Mouse (Mus musculus) right cerebral cortex, postnatal 4 days (tissue): ENCODE data around the gene Myadm.
"Not testable (repeated sequence)": the region's sequence is repeated elsewhere in the genome, so short reads cannot be mapped to it uniquely, and the experiment has no call there.

Experiments
- DNase-seq: peaks from one replicate; pipeline ENCODE4 v3.0.0-alpha.2; 2022

Myadm gene

GRCm38 (mm10) chr7:3291197-3291596, 2.3 kb downstream of the Myadm start:
- DNase-seq, result no peak

GRCm38 (mm10) chr7:3291764-3292163, 2.9 kb downstream of the Myadm start:
- DNase-seq, result no peak

- not testable (repeated sequence) for DNase-seq
Measured at GRCm38 (mm10) chr7:3292271-3292670, 3.4 kb downstream of the Myadm start.

- DNase-seq, result no peak
Measured at GRCm38 (mm10) chr7:3292791-3293190, 3.9 kb downstream of the Myadm start.

- no peak for DNase-seq
Measured at GRCm38 (mm10) chr7:3294794-3295193, 5.9 kb downstream of the Myadm start.

GRCm38 (mm10) chr7:3295321-3296110, 6.6 kb downstream of the Myadm start:
- DNase-seq, result no peak

- no peak for DNase-seq
Measured at GRCm38 (mm10) chr7:3296711-3297110, 7.8 kb downstream of the Myadm start.

- no peak for DNase-seq
Measured at GRCm38 (mm10) chr7:3299941-3300617, 11.2 kb downstream of the Myadm start.

GRCm38 (mm10) chr7:3300891-3301627, 12.2 kb downstream of the Myadm start:
- DNase-seq, result no peak

- peak; percentile 48 for DNase-seq
Measured at GRCm38 (mm10) chr7:3301628-3302555, 13.0 kb downstream of the Myadm start.

- DNase-seq, result no peak
Measured at GRCm38 (mm10) chr7:3302556-3303275, 13.8 kb downstream of the Myadm start.

- DNase-seq, result peak; percentile 85
Measured at GRCm38 (mm10) chr7:3303276-3303781, 14.4 kb downstream of the Myadm start.

- DNase-seq, result peak; percentile 38
Measured at GRCm38 (mm10) chr7:3303789-3304188, 14.9 kb downstream of the Myadm start.

GRCm38 (mm10) chr7:3304298-3304697, 15.4 kb downstream of the Myadm start:
- DNase-seq, result peak; percentile 52

- DNase-seq, result no peak
Measured at GRCm38 (mm10) chr7:3306400-3306799, 17.5 kb downstream of the Myadm start.

- no peak for DNase-seq
Measured at GRCm38 (mm10) chr7:3308646-3309045, 19.8 kb downstream of the Myadm start.

GRCm38 (mm10) chr7:3310233-3310632, 21.4 kb downstream of the Myadm start:
- DNase-seq, result no peak

GRCm38 (mm10) chr7:3313571-3313970, 24.7 kb downstream of the Myadm start:
- no peak for DNase-seq

- no peak for DNase-seq
Measured at GRCm38 (mm10) chr7:3314121-3314520, 25.2 kb downstream of the Myadm start.

- DNase-seq, result no peak
Measured at GRCm38 (mm10) chr7:3317704-3318103, 28.8 kb downstream of the Myadm start.

GRCm38 (mm10) chr7:3320856-3321255, 32.0 kb downstream of the Myadm start:
- DNase-seq, result no peak

- DNase-seq, result no peak
Measured at GRCm38 (mm10) chr7:3323826-3324225, 34.9 kb downstream of the Myadm start.
